Mouse (Mus musculus) hindbrain, embryonic 16.5 days (tissue): ENCODE data around the gene Gm45062. TPM values are rescaled to one million over a fixed set of nuclear protein-coding genes. Genes with fewer than 3 reads are reported as not detected.
"Not testable (repeated sequence)": the region's sequence is repeated elsewhere in the genome, so short reads cannot be mapped to it uniquely, and the experiment has no call there.

ENCODE experiments used
- ATAC-seq: fragments of 200-750 bp; cut with Nextera tagmentation; 2 replicates; pipeline ENCODE4 v1.8.0; 2017; ENCODE audit warnings: moderate TSS enrichment, moderate library complexity
- H3K27ac ChIP-seq: fragments of 300-500 bp; sonication (generic); 2 replicates; pipeline ENCODE4 v1.5.1; 2014; ENCODE audit warnings: low read depth, mild to moderate bottlenecking, control low read depth, low read length, moderate library complexity
- H3K27me3 ChIP-seq: fragments of 300-500 bp; sonication (generic); replicated peaks from 2 replicates; pipeline ENCODE4 v1.6.1; 2014; ENCODE audit warnings: low read length; ENCODE audit not compliant: control insufficient read depth, insufficient read depth
- H3K36me3 ChIP-seq: fragments of 300-500 bp; sonication (generic); 2 replicates; pipeline ENCODE4 v1.6.1; 2014; ENCODE audit warnings: mild to moderate bottlenecking, low read length, moderate library complexity, mixed read lengths; ENCODE audit not compliant: control insufficient read depth, insufficient read depth
- H3K4me1 ChIP-seq: fragments of 300-500 bp; sonication (generic); 2 replicates; pipeline ENCODE4 v1.6.1; 2014; ENCODE audit warnings: low read depth, low read length; ENCODE audit not compliant: control insufficient read depth, insufficient read depth
- H3K4me2 ChIP-seq: fragments of 300-500 bp; sonication (generic); 2 replicates; pipeline ENCODE4 v1.6.1; 2014; ENCODE audit warnings: mild to moderate bottlenecking, low read length, control low read depth, moderate library complexity
- H3K4me3 ChIP-seq: fragments of 300-500 bp; sonication (generic); 2 replicates; pipeline ENCODE4 v1.5.1; 2014; ENCODE audit warnings: mild to moderate bottlenecking, low read length, control low read depth, moderate library complexity
- H3K9ac ChIP-seq: fragments of 300-500 bp; sonication (generic); 2 replicates; pipeline ENCODE4 v1.6.1; 2014; ENCODE audit warnings: low read depth, mild to moderate bottlenecking, control low read depth, low read length, moderate library complexity
- H3K9me3 ChIP-seq: fragments of 300-500 bp; sonication (generic); 2 replicates; pipeline ENCODE4 v1.6.1; 2014; ENCODE audit warnings: mild to moderate bottlenecking, low read length, moderate library complexity; ENCODE audit not compliant: control insufficient read depth
- WGBS: fragments of 180-500 bp; shearing (Covaris S2); extraction: QIAGEN DNeasy Blood & Tissue Kit; methylation state at CpG from one replicate; pipeline ENCODE4 v1.1.7; 2014; 5-methylcytosine and 5-hydroxymethylcytosine counted together
- polyA plus RNA-seq: library from polyadenylated mRNA; unstranded; fragments of >200 nt; fragmentation: Nextera tagmentation; extraction: Ambion mirVana; gene quantifications from 2 replicates; pipeline ENCODE4 v1.2.1, GENCODE M21; 2015

The Gm45062 gene
- polyA plus RNA-seq, 1 experiment from 2014 or later = 11.1 TPM

DNA sequence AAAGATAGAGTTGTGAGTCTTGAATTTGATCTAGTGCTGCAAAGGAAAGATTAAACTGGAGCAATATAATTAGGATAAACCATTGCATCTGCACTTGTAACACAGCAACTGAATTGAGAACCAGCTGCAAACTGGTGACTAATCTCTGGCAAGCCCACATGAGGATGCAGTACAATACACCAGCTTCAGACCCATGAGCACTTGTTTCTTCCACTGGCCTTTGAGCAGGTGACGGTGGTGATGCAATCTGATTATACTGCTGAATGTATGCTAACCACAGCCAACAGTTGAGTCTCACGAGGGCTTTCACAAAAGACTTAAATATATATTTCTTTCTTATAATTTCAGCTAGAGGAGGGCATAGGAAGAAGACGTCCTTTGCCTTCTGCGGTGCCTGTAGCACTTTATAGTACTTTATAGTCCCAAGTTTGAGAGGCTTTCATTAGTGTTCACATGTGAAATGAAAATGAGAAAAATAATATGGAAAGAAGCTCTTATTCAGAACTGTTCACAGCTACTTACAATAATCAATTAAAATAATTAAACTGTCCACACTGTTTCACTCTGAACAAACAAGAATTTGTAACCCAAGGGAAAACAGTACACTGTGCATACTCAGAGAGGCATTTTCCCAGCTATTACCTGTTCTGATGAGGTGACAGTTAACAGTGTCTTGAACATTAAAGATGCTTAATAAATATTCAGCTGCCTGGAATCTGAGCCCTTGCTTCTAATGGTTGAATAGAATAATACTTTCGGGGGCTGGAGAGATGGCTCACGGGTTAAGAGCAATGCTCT is 40.0 kb downstream of the Gm45062 start:
- Histone ChIP-seq H3K36me3 (no peaks in the 10 kb centered on the region), H3K4me1 (no peaks in the 10 kb centered on the region), H3K9ac (no peak overlapping the region), H3K27me3 (no peaks in the 10 kb centered on the region), H3K4me3 (no peak overlapping the region), H3K27ac (no peak overlapping the region), H3K4me2 (no peak overlapping the region), H3K9me3 (no peaks in the 10 kb centered on the region)
- 80% methylated on average over 6 of the region's 6 CpGs for WGBS
- ATAC-seq = no peak

DNA sequence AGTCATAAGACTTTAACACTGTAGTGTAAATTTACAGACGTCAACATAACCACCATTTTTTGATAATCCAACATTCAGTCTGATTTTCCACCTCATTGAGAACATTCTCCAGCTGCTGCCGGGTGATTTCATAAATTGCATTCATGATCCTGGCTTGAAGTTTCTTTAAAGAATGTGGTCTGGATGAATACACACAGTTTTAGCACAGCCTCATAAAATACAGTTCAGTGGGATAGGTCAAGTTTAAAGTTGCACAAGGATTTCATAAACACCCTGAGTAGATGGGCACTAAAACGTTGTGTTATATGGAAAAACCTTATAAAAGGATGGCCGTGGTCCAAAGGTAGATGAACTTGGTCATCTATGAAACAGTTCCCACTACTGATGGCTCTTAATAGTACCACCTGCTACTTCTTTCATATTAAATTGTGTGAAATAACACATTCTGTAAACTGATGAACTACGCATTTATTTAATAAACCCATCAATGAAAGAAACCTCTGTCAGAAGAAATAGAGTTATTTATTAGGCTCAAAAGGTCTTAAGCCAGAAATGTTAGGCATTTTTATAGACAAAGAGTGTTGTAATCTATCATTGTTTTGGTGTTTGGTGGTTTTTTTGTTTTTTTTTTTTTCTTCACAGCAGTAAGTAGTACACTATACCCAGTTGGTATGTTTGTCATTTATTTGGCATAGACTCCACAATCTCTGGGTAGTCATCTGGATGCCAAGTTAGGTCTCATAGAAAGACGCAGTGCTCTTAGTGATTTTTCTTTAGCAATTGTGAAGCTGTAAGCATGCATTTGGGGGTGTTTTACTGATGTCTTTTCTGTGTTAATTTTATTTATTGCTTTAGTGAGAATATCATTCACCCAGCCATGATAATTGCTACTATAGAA is 48.9 kb downstream of the Gm45062 start:
- no peaks in the 10 kb centered on the region for H3K9me3 ChIP-seq
- H3K27me3 ChIP-seq = no peaks in the 10 kb centered on the region
- ATAC-seq = peak; percentile 42; the same call in 1 of the 2 replicates
- WGBS = 60% methylated on average over 6 of the region's 6 CpGs
- H3K4me1 ChIP-seq = no peaks in the 10 kb centered on the region; the same call in 1 of the 2 replicates
- no peak overlapping the region for H3K9ac ChIP-seq
- H3K27ac ChIP-seq = no peak overlapping the region
- H3K4me2 ChIP-seq = no peak overlapping the region
- H3K4me3 ChIP-seq = no peak overlapping the region
- no peaks in the 10 kb centered on the region for H3K36me3 ChIP-seq

DNA sequence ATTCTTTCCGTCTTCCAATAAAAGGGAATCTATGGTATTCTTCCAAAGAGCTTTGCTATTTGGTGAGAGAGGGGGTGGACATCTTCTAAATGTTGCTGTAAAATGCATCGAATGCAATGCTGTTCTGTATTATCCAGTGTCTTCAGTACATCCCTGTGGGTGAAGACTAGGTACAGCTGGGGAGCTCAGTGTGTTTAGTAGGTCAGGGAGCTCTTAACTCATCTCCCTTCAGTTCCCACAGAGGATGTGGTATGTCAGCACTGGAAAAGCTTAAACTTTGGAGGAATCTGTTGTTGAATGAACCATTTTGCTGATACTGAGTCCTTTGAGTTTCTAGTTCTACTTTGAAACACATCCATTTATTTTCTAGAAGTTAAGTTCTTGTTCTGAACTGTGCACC is 53.3 kb downstream of the Gm45062 start:
- ATAC-seq = no peak
- Histone ChIP-seq H3K4me1 (no peaks in the 10 kb centered on the region; the same call in 1 of the 2 replicates), H3K9me3 (no peaks in the 10 kb centered on the region), H3K9ac (no peak overlapping the region), H3K27me3 (no peaks in the 10 kb centered on the region), H3K4me3 (no peak overlapping the region), H3K4me2 (no peak overlapping the region), H3K27ac (no peak overlapping the region), H3K36me3 (no peaks in the 10 kb centered on the region)
- 92% methylated on average over 2 of the region's 2 CpGs for WGBS

DNA sequence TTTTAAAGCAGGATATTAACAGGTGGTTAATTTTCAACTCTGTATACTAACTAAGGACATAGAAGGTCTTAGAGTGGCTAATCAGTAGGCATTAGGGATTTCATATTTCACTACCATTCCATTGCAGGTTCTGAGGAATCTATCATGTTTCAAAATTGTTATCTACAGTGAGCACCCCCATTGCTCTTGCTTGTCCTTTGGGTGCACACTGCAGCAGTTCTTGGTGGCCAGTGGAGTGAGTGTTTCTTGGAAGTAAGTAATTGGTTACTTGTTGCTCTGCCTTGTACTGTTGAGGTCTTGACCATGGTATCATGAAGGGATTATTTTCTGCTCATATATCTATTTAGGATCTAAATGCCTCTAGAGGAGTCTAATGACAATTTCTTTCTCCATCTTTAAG is 57.0 kb downstream of the Gm45062 start:
- ATAC-seq = no peak
- Histone ChIP-seq H3K4me2 (no peak overlapping the region), H3K4me1 (no peaks in the 10 kb centered on the region), H3K4me3 (no peak overlapping the region), H3K9ac (no peak overlapping the region), H3K9me3 (no peaks in the 10 kb centered on the region; the same call in 1 of the 2 replicates), H3K27me3 (no peaks in the 10 kb centered on the region), H3K27ac (no peak overlapping the region), H3K36me3 (no peaks in the 10 kb centered on the region)

DNA sequence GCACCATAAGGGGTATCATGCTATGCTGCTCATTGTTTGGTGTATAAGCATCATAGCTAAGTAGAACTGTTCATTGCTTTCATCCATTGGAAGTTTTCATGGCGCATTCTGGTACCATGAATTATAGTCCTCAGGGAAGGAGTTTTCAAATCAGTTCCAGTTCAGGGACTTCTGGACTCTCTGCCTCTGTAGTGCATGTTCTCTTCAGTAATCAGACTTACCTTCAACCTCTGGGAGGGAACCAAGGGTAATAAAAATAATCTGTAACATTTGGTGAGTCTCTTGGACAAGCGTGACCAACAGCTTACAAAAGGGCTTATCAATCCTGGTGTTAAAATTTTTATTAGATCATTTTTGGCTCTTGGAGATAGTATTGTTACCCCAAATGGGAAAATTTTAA is 60.3 kb downstream of the Gm45062 start:
- no peaks in the 10 kb centered on the region for H3K36me3 ChIP-seq
- H3K9ac ChIP-seq = no peak overlapping the region
- H3K27ac ChIP-seq = no peak overlapping the region
- H3K27me3 ChIP-seq = no peaks in the 10 kb centered on the region
- H3K4me1 ChIP-seq = no peaks in the 10 kb centered on the region
- 94% methylated on average over 2 of the region's 2 CpGs for WGBS
- no peak overlapping the region for H3K4me2 ChIP-seq
- ATAC-seq = no peak
- H3K4me3 ChIP-seq = no peak overlapping the region
- H3K9me3 ChIP-seq = no peaks in the 10 kb centered on the region; the same call in 1 of the 2 replicates

DNA sequence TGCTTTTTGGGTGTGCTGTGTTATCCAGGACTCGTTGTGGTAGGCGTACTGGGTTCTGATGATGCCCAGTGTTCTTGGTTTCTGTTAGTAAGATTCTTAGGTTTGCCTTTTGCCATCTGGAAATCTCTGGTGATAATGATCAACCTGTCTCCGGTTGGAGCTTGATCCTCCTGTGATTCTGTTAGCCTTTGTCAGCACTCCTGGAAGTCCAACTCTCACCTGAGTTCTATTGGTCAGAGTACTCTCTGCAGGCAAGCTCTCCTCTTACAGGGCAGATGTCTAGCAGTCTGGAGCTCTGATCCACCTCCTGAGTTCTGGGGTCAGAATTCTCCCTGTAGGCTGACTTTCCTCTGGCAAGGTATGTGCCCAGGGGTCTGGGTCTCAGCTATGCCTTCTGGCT is 72.2 kb downstream of the Gm45062 start:
- H3K4me2 ChIP-seq, H3K9ac ChIP-seq, H3K4me1 ChIP-seq, H3K9me3 ChIP-seq, H3K4me3 ChIP-seq, H3K36me3 ChIP-seq, ATAC-seq, H3K27ac ChIP-seq, H3K27me3 ChIP-seq: not testable (repeated sequence)
- WGBS = 96% methylated on average over 3 of the region's 3 CpGs

DNA sequence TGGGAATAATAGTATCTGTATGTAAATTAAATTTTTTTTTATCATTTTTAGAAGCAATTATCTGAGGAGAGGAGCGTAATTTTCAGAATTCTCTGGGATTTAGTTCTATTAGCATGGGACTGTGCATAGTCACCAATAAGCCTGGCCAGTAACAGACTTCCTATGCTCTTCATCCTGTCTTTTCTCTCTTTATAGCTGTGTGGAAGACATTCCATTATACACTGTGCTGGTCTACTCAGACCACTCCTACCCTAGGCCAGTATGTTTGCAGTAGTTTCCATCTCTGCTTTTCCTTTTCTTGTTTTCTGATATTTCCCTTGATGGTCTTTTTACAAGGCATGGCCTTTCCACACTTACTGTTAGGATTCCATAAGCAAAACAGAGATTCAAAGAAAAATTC is 74.1 kb downstream of the Gm45062 start:
- ATAC-seq = no peak
- WGBS = 83% methylated on average over 1 of the region's 1 CpGs
- Histone ChIP-seq H3K27me3 (no peaks in the 10 kb centered on the region), H3K9ac (no peak overlapping the region), H3K4me2 (no peak overlapping the region), H3K9me3 (no peaks in the 10 kb centered on the region), H3K4me3 (no peak overlapping the region), H3K36me3 (no peaks in the 10 kb centered on the region), H3K4me1 (no peaks in the 10 kb centered on the region), H3K27ac (no peak overlapping the region)

DNA sequence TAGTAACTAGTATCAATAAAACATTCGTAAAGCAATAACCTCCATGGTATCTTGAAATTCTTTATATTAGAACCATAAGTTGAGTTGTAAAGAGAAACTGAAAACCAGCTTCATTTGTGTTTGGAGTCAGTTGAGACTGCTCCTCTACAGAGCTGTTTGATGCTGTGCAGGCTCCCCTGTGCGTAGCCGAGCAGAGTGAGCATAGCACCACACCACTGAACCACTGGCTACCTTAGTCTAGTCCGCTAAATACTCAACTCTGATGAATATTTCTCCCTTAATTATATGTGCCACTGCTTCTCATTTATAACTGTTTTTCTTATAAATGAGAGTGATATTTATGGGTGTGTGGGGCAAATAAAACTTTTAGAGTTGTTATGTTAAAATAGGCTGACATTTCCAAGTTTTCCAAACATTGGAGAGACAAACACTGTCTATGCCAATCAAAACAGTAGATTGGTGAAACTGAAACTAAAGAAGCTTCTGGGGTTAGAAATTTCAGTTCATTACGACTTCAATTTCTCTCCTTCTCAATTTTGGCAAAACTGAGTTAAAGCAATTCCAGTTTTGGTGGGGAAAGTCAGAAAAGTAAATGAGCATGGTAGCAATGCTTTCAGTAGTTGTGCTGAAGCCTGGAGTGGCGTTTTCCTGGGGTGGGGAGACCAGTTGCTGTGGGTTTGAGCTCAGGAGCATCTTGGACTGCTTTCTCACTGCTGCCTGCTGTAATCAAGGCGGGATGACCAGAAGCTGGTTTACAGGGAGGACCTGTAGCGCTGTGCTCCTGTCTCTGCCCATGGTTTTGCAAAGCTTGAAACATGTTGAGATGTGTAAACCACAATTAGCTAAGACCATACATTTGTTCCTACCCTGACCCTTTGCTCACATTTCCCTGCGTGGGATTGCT is 77.5 kb downstream of the Gm45062 start:
- Histone ChIP-seq H3K4me3 (no peak overlapping the region), H3K9ac (no peak overlapping the region), H3K27ac (no peak overlapping the region), H3K4me2 (no peak overlapping the region), H3K4me1 (no peaks in the 10 kb centered on the region), H3K9me3 (no peaks in the 10 kb centered on the region), H3K36me3 (no peaks in the 10 kb centered on the region), H3K27me3 (no peaks in the 10 kb centered on the region)
- 84% methylated on average over 9 of the region's 9 CpGs for WGBS
- ATAC-seq = no peak
